Mouse (Mus musculus) spleen, embryonic (tissue): Measurements from ENCODE around the gene Rsad2.
"Not testable (repeated sequence)": the region's sequence is repeated elsewhere in the genome, so short reads cannot be mapped to it uniquely, and the experiment has no call there.

Source experiments
- CTCF ChIA-PET: fragments of 350-600 bp; sonication (Branson Sonifier 250); formaldehyde crosslinking; loops from one replicate; lab custom pipeline; 2022; lab: Charles Lee

Gene Rsad2

GRCm38 (mm10) chr12:26449483-26449882 lies 6.8 kb downstream of the Rsad2 start:
- CTCF ChIA-PET: no interaction called here

- CTCF ChIA-PET: no interaction called here
These were observed 9.7 kb downstream of the Rsad2 start for GRCm38 (mm10) chr12:26446377-26447045.

GRCm38 (mm10) chr12:26444511-26444910 lies 11.7 kb downstream of the Rsad2 start:
- CTCF ChIA-PET: interaction anchor here (0.7 kb wide), 1 partner anchor 129 kb away, joined by 4 read pairs; no protein-coding TSS in a partner anchor

- CTCF ChIA-PET: interaction anchor here (0.7 kb wide), 1 partner anchor 128 kb away, joined by 4 read pairs; no protein-coding TSS in a partner anchor
These were observed 12.2 kb downstream of the Rsad2 start for GRCm38 (mm10) chr12:26444054-26444453.

- CTCF ChIA-PET: interaction anchor here (0.6 kb wide), 1 partner anchor 37 kb away, joined by 5 read pairs; no protein-coding TSS in a partner anchor
These were observed 16.9 kb downstream of the Rsad2 start for GRCm38 (mm10) chr12:26439366-26439765.

- CTCF ChIA-PET: no interaction called here
These were observed 18.3 kb downstream of the Rsad2 start for GRCm38 (mm10) chr12:26437950-26438349.

GRCm38 (mm10) chr12:26436334-26436733 lies 19.9 kb downstream of the Rsad2 start:
- CTCF ChIA-PET: no interaction called here

GRCm38 (mm10) chr12:26428771-26429170 lies 27.5 kb downstream of the Rsad2 start:
- CTCF ChIA-PET: not testable (repeated sequence)

GRCm38 (mm10) chr12:26424841-26425240 lies 31.4 kb downstream of the Rsad2 start:
- CTCF ChIA-PET: interaction anchor here (0.7 kb wide), 1 partner anchor 1168 kb away, joined by 3 read pairs; no protein-coding TSS in a partner anchor

- CTCF ChIA-PET: no interaction called here
These were observed 37.9 kb downstream of the Rsad2 start for GRCm38 (mm10) chr12:26418322-26418721.

GRCm38 (mm10) chr12:26416636-26417295 lies 39.5 kb downstream of the Rsad2 start:
- CTCF ChIA-PET: interaction anchor here (0.7 kb wide), 1 partner anchor 79 kb away, joined by 3 read pairs; no protein-coding TSS in a partner anchor

GRCm38 (mm10) chr12:26415104-26415771 lies 41.0 kb downstream of the Rsad2 start, which contains the start of gene Rnf144a:
TSS of gene Rnf144a (minus strand) at chr12:26415254.
- CTCF ChIA-PET: no interaction called here

- CTCF ChIA-PET: no interaction called here
These were observed 41.7 kb downstream of the Rsad2 start for GRCm38 (mm10) chr12:26414451-26415103.

- CTCF ChIA-PET: no interaction called here
These were observed 42.3 kb downstream of the Rsad2 start for GRCm38 (mm10) chr12:26413961-26414411.

- CTCF ChIA-PET: no interaction called here
These were observed 43.5 kb downstream of the Rsad2 start for GRCm38 (mm10) chr12:26412802-26413201.

GRCm38 (mm10) chr12:26411841-26412450 lies 44.3 kb downstream of the Rsad2 start:
- CTCF ChIA-PET: no interaction called here

GRCm38 (mm10) chr12:26410443-26410842 lies 45.8 kb downstream of the Rsad2 start:
- CTCF ChIA-PET: interaction anchor here (0.5 to 0.6 kb wide), 2 partner anchors 21 to 45 kb away, joined by 3 read pairs; no protein-coding TSS in a partner anchor

GRCm38 (mm10) chr12:26408707-26409106 lies 47.5 kb downstream of the Rsad2 start:
- CTCF ChIA-PET: no interaction called here

- CTCF ChIA-PET: no interaction called here
These were observed 51.2 kb downstream of the Rsad2 start for GRCm38 (mm10) chr12:26404781-26405702.
